Mouse (Mus musculus) G1E-ER4 (cell line): Measurements from ENCODE around the gene Rnf217. TPM values are rescaled to one million over a fixed set of nuclear protein-coding genes. Genes with fewer than 3 reads are reported as not detected.

Experiments
- GATA1 ChIP-seq: IDR thresholded peaks from one replicate; pipeline ENCODE4 v1.8.0; 2012; ENCODE audit warnings: low read length, inconsistent platforms
- polyA plus RNA-seq: library from polyadenylated mRNA; stranded (reverse); fragments of >175 nt; gene quantifications from 2 replicates; pipeline ENCODE4 v1.2.3, GENCODE M21; 2012

Gene Rnf217
- polyA plus RNA-seq, 1 experiment: not detected

DNA sequence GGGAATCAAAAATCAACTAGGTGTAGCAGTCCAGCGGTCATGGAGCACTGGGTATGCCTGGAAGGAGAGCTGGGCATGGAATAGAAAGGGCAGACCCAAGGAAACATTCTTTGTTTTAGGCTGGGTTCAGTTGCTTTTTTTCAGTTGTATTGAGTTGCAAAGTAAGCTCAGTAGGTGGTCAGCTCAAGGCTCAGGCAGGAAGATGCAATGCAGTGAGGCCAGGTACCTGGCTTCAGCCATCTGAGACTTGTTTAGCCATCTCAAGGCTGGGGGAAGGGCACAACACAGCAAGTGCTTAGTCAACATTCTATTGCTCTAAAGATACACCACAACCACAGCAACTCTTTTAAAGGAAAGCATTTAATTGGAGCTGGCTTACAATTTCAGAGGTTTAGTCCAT, 152.2 kb downstream of the Rnf217 start:
- TF ChIP-seq GATA1: no peak

DNA sequence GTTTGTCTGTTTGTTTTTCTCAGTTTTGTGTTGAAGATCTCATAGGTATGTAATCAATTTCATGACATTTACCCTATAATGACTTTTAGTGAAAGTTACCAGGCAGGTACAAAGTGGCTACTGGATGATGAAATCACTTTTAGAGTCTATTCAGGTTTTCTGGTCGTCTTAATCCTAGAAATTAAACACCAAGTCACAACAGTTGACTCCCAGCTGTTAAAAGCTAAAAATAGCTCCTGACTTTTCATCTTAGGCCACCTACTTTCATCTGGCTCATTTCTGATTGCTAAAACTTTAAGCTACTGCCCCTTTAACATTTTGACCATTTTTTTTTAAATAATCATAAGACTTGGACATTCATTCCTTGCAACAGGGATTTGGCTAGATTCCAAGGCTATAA, 161.9 kb downstream of the Rnf217 start:
- TF ChIP-seq GATA1: no peak

DNA sequence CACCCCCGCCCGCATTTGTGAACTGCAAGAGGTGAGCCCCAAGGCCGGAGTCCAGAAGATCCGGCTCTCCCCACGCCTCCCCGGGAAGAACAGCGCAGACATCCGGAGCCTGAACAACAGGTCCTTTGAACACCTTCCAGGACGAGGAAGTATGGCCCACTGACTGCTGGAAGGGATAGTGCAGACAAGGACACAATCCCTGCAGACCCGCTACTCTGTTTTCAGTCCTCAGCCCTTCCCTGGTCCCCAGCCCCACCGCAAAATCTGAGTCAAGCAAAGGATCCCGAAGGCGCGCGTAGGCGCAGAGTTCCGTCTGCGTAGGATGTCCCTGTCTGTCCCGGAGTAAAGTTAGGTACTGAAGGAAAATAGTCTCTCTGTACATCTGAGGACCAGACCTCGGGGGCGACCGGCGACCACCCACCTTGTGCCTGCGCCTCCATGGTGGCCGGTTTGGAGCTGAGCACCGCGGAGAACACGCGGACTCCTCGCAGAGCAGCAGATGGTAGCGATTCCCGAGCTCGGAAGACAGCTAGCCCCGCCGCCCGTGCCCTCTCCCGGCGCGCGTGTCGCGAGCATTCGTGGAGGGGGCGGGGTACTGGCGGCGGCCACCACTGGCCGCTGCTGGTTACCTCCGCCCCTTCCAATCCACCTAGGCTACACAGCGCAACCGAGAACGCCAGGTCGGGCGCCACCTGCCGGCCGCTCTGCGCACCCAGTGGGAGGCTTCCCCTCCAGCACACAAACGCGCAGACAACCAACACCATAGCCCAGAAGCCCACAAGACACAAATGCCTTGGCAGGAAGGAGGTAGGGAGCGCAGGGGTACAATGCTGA, 163.5 kb downstream of the Rnf217 start, which contains the start of gene Tpd52l1:
Gene Tpd52l1 (minus strand): TSS at position 668 of the 834 bp plus-strand sequence.
- TF ChIP-seq GATA1: no peak

DNA sequence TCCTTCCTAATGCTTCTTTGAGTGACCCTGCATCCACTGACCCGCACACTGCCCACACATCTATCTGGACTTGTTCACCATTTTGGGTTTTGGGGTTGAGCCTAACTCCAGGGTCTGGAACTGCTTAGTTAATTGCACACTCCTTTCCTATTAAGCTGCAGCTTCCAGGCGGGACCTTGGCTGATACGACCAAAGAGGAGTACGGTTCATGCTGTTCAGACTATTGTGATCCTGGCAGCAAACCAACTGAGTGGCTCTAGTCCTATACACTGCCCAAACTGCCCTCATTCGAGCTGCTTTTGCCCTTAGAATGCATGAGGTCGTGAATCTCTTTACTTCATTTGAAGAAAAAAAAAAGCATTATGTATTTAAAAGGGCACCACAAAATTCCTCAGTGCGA, 164.8 kb downstream of the Rnf217 start:
- TF ChIP-seq GATA1: no peak

Other genes with a start within 250 kb of the Rnf217 start
- gene Tpd52l1, start 163.2 kb downstream of the Rnf217 start, polyA plus RNA-seq: not detected in 2 replicates